Mouse (Mus musculus) adrenal gland, postnatal 25 days (tissue): ENCODE measurements at regions not wholly inside any gene's neighbourhood (a gene's known extent, or its start where the extent isn't known, plus 50 kb on each side); places are given as distances from the start of the nearest gene placed in this dataset.

Source experiments
- DNase-seq: peaks from one replicate; pipeline ENCODE4 v3.0.0; 2021; ENCODE audit warnings: mixed read lengths

DNA sequence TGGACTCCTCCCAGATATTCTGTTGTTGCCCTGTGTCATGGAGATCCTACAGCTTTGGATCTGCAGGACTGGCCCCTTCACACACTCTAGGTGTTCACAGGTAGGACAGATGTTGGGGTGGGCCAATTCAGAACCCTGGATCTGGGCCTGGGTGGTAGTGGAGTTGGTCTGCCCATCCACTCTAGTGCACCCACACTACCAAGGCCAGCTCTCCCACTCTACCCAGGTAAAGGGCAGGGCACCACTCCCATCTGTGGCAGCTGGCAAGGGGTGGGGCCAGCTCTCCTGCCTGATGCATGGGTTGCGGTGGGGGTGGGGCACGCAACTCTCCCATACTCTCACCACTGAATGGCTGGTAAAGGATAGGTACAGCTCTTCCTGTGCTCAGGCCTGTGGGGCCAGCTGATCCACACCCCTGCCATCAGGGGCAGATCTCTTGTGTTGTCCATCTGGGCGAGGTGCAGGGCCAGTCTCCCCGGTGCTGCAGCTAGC is 76.5 kb downstream of the Gja1 start:
- no peak for DNase-seq

DNA sequence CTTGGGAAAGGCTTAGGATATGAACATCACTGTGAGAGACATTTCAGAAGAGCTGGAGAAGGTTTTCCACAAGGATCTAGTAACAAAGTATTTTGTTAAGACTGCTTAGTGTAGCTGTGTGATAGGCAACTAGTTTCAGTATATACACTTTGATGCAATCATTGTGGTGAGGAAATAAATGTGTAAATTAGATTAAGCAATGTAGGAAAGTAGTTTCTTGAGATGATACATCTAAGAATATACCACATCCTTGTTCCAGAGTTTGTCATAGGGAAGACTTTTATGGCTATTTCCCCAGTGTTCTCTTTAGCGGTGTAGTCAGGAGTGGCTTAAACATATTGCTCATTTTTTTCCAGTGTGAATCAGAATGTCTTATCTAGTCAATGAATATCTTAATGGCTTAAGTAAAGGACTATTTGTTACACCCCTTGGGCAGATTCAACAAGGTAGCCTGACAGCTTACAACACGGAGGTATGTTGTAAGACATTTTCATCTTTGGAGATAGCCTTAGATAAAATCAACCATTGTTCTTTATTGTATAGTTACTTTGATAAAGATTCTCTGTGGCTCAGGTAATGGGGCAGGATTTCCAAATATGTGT is 78.8 kb downstream of the Gja1 start:
- DNase-seq, result no peak

DNA sequence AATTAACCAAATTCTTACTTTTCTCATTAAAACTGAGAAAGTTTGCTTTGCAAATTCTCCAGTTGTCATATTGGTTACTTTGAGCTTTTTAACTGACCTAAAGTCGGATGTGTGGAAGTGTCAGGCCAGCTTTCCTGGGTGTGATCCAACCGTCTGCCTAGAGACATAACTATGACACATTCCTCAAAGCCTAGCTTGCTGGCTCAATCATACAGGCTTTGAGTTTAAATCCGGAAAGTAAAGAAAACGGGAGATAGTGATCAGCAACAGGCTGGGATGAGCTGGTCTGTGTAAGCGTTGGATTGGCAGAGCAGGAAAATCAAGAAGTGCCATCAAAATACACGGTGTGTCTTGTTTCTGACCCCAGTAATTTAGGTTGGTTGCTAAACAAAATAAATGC is 91.4 kb downstream of the Gja1 start:
- peak; percentile 13 for DNase-seq

DNA sequence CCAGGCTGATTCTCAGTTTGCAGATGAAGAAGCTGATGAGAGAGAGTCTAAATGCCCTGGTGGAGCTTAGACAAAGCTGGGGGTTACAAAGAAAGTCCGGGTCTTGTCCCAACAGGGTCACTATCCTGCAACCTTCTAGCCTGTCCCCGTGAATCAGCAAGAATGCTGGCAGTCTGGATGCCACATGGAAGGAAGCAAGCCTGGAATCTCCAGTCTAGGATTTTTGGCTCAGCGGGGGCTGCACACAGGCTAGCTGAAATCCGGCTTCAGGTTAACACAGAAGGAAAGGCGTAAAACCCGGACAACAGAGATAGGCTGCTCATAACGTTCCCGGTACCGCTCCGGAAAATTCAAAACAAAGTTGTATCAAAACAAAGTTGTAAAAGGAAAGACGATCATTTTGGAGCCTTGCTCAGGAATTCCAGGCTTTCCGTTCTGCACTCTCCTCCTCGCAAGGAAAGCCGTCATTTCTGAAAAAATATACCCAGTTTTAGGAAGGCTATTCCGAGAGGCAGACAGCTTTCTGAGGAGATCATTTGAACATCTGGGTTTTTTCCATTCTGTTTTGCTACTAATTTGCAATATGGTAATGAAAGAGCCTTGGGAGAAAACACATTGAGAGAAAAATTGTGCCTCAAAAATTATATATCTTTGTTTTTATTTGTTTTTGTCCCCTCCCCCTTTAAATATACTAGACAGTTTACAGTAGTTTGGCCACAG is 92.0 kb downstream of the Gja1 start:
- DNase-seq, result peak; percentile 13

DNA sequence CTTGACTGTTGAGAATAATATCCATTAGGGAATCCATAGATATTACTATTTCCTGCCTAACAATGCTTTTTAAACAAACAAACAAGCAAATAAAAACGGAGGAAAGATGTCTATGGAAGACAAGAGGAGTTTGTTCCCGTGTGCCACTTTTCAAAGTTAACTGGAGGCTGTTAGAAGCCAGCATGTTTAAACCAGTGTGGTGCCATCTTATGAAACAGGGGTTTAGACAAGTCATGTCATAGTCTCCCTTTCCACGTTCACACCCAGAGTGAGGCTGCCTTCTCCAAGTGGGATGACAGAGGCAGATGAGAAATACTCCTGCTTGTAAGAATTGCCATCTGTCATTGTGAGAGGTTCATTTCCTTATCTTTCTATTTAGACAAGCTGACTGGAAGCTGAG is 92.8 kb downstream of the Gja1 start:
- no peak for DNase-seq

DNA sequence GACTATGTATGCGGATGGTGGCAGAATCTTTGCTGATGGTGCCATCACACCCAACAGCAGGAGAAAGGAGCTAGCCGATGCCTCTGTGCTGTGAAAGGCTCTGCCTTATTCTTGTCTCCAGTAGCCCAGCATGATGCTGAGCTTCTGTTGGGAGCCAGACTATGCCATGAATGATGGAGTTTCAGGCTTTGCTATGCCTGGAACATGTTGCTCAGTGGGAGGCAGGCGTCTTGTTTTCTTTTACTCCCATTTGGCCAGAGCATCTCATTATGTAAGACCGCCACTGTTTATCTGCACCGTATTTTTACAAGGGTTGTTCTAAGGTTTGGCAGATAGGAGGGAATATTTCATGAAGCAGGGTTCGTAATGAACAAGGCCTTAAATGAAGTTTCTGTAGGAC is 97.8 kb downstream of the Gja1 start:
- DNase-seq, result no peak

DNA sequence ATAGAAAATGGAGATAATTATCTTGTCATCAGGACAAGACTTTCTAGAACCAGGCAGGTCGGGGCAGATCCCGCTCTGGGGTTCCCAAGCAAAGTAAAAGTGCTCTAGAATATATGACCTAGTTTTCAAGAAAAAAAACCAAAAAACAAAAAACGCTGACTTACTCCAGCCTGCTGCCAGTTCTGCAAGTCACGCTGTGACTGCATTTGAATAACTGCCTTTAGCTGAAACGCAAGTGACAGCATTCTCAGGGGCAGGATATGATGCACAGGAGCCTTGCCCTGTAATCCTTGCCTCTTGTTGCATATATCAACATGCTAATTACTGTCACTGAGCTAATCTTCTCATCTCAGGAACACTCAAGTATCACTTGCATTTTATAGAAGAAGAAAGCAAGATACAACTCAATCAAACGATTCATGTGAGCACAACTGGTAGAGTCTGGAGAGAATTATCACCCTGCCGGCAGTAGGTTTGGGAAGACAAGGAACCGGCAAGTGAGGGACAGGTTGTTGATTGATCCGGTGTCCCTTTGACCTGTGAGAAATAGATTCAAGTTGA is 105.1 kb downstream of the Gja1 start:
- no peak for DNase-seq

DNA sequence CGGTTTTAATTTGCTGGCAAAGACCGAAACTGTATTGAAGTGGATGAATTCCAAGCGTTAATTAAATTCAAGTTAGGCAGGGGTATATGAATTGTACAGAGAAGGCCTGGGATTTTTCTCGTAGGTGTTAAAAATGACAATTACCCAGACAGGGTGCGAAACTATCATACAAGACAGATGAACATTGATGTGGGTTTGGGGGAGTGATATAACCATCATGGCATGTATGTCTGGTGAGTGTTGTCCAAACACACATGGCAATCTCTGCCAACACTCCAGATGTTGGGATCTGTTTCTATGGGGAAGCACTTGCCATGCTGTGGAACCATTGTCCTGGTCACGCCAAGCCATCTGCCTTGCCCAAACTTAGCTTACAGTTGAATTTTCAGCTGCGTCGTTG is 107.8 kb downstream of the Gja1 start:
- no peak for DNase-seq

DNA sequence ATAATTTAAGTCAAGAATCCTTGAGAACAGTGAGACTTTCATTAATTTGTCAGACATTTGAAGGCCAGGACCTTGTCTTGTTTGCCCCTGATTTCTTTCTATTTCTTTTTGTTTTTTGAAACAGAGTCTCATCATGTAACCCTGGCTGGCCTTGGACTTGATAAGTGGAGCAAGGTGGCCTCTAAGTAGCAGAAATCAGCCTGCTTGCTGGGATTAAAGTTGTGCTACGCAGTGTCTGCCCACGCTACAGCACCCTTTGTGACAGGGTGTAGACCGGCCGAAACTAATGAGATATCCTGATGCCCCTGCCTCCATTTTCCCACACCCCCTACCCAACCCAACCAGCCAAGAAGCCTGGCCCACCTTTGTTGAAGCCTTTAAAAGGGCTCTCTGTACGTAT is 108.6 kb downstream of the Gja1 start:
- no peak for DNase-seq

DNA sequence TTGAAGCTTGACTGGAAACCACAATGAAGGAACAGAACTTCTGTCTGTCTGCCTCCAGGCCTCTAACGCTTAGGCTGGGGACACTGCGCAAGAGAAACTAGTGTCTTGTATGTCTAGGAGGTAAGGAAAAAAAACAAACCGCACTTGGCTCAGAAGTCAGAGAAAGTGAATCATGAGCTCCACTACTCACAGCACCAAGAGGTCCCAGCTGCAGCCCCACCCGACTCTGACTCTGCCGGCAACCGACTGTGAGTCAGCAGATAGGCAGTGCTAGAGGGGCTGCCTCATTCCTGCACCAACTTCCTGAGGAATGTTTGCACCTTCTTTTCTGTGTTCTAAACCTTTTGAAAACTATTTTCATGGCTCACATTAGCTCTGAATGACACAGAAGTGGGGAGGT is 109.5 kb downstream of the Gja1 start:
- DNase-seq, result peak; percentile 65

DNA sequence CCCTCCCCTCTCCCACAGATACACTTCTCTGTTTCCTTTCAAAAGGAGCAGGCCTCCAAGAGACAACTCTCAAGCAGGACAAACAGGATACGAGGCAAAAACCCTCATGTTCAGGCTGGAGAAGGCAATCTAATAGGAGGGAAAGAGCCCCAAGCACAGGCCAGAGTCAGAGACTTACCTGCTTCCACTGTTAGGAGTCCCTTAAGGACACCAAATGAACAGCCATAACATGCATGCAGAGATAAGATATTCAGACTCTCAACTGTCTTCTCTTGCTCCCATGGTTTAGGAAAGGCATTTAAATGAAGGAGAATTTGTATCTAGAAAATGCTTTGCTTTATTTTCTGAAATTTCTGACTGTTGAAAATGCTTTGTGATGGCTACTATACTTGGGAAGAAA is 116.3 kb downstream of the Gja1 start:
- DNase-seq, result no peak

DNA sequence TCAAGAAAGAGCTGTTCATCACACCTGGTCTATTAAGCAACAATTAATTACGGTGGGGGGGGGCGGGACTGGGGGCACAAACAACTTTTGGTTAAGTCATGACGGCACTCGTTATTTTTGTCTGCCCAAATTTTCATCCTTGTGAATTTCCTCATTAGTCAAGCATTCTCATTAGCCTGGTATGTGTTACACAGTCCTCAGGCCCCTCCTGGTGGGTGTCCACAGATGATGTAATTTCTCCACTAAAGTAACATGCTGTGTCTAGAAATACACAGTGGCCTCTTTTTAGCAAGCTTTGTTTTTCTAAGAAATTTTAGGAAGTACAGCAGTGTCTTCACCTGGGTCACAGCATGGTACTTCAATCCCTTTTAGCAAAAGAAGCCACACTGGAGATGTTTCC is 118.2 kb downstream of the Gja1 start:
- no peak for DNase-seq

DNA sequence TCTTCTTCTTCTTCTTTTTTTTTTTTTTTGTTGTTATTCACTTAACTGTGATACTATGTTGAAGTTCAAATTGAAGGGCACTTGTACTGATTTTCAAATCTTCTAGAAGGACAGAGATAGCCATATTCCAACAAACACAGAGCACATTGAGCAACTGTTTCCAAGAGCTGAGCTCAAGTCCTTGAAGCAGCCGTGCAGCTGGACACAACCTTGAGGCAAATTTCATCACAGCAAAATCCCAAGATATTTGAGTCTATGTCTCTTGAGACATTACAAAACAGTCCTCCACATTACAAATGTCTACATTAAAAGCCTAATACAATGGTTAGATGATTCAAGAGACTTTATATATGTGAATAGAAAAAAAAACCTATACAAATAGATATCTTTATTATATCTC is 141.9 kb downstream of the Gja1 start:
- no peak for DNase-seq

DNA sequence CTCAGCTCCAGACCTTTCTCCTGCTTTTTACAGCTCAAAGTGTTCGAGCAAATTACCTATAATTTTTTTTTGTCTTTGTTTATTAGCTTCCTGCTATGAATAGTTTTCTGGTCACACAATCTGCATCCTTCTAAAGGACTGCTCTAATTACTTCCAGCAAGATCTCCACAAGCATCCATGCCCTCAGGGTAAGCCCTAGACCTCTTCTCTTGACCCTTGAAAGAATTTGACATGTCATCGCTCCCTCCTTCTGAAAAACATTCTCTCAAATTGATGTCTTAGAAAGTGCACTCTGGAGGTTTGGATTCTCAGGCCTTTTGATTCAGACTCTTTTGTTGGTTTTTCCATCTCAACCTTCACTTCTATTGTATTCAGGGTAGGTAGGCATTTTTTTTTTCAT is 148.7 kb downstream of the Gja1 start:
- no peak for DNase-seq

DNA sequence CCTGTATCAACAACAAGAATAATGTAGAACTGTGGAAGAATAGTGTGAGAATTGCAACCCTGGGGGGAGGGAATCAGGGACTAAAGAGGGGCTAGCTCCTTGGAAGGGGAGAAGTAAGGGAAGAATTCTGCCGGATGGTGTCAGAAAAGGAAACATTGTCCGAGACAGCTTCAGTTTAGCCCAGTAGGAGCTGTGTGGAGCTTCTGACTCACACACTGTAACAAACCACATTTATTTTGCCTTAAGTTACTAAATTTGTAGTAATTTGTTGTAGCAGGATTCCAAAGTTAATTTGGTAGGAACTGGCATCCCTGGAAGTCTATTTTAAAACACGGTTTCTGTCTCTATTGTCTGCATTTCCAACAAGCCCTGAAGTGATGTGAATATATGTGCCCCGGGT is 160.0 kb downstream of the Gja1 start:
- DNase-seq, result no peak

DNA sequence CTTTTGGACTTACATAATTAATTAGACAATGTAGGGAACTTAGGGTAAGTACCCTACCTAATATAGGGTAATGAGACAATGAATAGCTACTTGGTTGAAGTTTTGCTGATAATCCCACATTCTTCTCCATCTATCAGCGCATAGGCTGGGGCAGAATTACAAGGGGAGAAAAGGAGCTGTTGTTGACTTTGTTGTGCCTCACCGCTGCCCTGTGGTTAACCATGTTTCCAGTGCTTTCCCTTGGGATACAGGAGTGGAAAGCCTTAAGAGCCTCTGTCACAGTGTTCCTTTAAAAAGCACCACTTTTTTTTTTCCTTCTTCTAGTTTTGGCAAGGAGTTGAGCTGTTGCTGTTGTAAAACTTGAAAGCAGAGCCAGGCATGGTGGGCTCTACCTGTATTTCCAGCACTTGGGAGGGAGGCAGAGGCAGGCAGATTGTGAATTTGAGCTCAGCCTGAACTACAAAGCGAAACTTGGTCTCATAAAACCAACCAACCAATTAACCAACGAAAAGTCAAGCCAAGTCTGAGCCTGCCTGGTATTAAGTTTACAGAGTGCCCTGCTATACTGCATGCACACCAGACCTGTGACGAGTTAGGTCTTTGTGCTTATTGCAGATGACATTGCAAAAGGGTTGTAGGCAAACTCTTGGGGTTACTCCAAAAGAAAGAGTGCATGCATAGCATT is 162.8 kb downstream of the Gja1 start:
- no peak for DNase-seq

DNA sequence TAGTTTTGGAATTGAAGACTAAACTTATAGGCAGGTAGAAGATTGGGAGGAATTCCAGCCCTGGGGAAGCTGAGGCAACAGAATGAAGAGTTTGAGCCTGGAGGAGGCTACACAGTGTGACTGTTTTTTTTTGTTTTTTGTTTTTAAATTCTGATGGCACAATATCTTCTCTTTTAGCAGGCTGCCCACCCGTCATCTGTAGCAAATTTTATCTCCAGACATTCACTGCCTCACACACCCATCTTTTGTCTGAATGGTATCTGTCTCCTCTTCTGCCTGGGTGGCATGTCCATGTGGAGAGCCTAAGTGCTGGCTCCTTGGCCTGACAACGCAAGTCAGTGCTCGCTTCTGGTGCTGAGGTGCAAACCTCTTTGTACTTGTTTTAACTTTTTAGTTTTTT is 165.0 kb downstream of the Gja1 start:
- DNase-seq, result no peak

DNA sequence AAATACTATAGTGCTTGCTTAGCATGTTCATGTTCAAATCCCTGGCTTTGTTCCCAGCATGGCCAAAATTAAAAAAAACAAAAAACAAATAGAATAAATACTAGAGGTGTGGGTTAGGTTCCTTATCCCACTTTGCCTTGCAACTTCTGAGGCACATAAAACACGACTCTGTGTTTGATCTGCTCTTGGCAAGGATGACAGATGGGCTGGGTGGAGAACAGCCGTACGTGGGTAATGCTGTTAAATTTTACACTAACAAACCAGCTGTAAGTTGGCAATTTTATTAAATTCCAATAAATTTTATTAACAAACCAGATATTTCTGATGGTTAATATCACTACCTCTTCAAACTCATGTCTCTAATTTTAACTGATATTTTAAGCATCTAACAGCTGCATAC is 168.9 kb downstream of the Gja1 start:
- no peak for DNase-seq

DNA sequence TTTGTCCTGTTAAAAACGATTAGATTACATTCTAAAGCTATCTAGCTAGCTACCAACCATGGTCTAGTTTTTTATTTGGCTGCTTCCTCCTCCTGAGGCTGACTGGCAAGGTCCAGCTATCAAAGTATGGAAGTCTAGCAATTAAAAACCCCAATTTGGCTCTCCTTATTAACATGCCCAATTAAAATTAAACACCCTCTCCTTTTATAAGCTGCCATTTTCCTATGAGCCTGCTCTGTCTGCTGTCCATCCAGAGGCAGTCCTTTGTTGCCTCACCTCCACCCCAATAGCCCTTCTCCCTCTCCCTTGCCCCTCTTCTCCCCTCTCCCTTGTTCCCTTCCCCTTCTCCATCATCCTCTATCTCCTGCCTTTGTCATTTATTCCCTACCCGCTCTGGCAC is 169.7 kb downstream of the Gja1 start:
- DNase-seq, result no peak

DNA sequence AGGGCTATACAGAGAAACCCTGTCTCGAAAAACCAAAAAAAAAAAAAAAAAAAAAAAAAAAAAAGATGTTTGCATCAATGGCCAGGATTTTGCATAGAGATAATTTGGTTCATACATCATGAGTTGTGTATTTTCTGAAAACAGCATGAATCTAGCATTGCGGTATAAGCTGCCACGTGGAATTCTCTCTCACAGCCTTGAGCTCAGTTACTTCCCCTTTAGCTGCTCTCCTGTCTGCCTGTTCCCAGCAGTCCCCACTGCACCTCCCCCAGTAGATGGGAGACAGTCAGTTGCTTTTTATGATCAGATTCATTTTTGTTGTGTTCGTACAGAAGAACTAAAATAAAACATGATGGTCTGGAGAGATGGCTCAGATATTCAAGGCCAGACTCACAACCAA is 170.7 kb downstream of the Gja1 start:
- no peak for DNase-seq

DNA sequence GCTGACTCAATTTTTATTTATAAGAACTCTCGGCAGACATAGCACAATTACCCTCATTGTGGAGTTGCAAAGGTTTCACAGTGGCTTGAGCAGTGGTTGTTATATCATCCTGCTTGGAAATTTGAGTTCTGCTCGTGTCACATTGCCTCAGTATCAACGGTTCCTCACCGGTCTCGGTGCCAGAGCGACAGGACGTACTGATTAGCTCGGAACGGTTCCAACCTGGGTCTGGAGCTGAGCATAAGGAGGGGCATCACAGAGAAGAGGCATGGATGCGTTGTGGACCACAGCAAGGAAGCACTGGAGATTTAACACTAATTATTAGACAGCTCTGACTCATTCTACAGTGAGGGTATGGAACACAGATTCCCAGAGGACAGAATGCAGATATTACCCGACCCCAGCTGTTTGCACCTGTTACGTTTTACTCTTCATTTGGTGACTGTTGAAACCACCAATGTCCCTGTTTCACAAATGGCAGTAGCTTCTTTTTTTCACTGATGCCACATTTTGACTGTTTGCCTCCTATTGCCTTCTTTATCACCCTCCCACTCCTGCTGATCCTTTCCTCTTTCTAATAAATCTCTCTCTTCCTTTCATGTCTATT is 189.8 kb downstream of the Gja1 start:
- DNase-seq, result no peak

DNA sequence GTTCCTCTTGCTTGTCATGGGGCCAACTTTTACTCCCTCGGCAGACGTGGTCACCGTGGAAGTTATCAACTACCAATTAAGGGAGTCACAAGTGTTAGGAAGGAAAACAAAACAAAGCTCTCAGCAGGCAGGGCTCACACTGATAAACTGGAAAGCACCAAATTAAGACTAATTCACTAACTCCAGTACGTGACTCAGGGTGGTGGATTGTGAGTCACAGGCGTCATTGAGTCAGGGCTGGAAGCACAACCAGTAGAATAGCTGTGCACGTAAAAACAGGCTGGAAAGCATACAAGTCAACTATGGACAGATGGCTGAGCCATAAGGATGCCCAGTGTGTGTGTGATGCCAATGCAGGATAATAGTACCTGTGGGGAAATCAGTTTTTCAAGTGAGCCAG is 204.9 kb downstream of the Gja1 start:
- DNase-seq, result peak; percentile 12

DNA sequence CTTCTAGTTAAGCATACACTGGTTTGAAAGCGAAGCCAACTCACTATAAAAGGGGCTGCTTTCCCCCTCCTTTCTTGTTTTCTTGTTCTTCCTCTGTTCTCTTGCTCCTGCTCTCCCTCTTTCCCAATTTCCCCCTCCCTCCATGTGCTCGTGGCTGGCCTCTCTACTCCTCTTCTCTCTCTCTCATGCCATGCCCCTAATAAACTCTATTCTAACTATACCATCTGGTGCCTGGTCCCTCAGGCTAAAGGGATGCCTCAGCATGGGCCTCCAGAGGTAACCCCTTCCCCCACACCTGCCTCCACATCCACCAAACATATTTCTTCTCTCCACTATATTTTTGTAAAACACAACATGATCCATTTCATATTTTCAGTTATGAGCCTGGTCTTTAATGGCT is 210.1 kb downstream of the Gja1 start:
- DNase-seq, result no peak
